Mouse (Mus musculus) heart, embryonic 14.5 days (tissue): ENCODE measurements around the gene Elmo1. TPM values are rescaled to one million over a fixed set of nuclear protein-coding genes. Genes with fewer than 3 reads are reported as not detected.

ENCODE experiments used
- ATAC-seq: fragments of 200-750 bp; cut with Nextera tagmentation; 2 replicates; pipeline ENCODE4 v1.8.0; 2017; ENCODE audit warnings: low read depth, moderate TSS enrichment; ENCODE audit not compliant: insufficient number of reproducible peaks, insufficient read depth, low FRiP score
- H3K27ac ChIP-seq, 2 experiments: fragments of 200-500 bp in 1 of 2; fragments of 300-500 bp in 1 of 2; sonication (generic) in 1 of 2; replicated peaks in 1 of 2; 2 replicates each; pipeline ENCODE4 v1.5.1; 2012 to 2014; ENCODE audit warnings: low read depth in 2 of 2, low read length in 2 of 2, control low read depth in 1 of 2, mild to moderate bottlenecking in 1 of 2, mixed read lengths in 1 of 2; ENCODE audit not compliant: control insufficient read depth in 1 of 2, insufficient read depth in 1 of 2
- H3K27me3 ChIP-seq: fragments of 300-500 bp; sonication (generic); 2 replicates; pipeline ENCODE4 v1.6.1; 2014; ENCODE audit warnings: mild to moderate bottlenecking, low read length, control low read depth; ENCODE audit not compliant: control insufficient read depth, insufficient read depth
- H3K36me3 ChIP-seq: fragments of 300-500 bp; sonication (generic); 2 replicates; pipeline ENCODE4 v1.6.1; 2014; ENCODE audit warnings: mild to moderate bottlenecking, control low read depth, low read length, mixed read lengths; ENCODE audit not compliant: control insufficient read depth, insufficient read depth
- H3K4me1 ChIP-seq, 2 experiments: fragments of 200-500 bp in 1 of 2; fragments of 300-500 bp in 1 of 2; sonication (generic) in 1 of 2; 2 replicates each; pipeline ENCODE4 v1.6.1; 2012 to 2014; ENCODE audit warnings: low read length in 2 of 2, control low read depth in 1 of 2, mixed read lengths in 1 of 2; ENCODE audit not compliant: control insufficient read depth in 2 of 2, insufficient read depth in 2 of 2
- H3K4me2 ChIP-seq: fragments of 300-500 bp; sonication (generic); 2 replicates; pipeline ENCODE4 v1.6.1; 2014; ENCODE audit warnings: mild to moderate bottlenecking, low read length
- H3K4me3 ChIP-seq, 2 experiments: fragments of 200-500 bp in 1 of 2; fragments of 300-500 bp in 1 of 2; sonication (generic) in 1 of 2; 2 replicates each; pipeline ENCODE4 v1.5.1; 2012 to 2014; ENCODE audit warnings: low read length in 2 of 2, mild to moderate bottlenecking in 2 of 2, control low read depth in 1 of 2, low read depth in 1 of 2, moderate library complexity in 1 of 2; ENCODE audit not compliant: control insufficient read depth in 1 of 2, insufficient read depth in 1 of 2
- H3K9ac ChIP-seq: fragments of 300-500 bp; sonication (generic); 2 replicates; pipeline ENCODE4 v1.6.1; 2014; ENCODE audit warnings: mild to moderate bottlenecking, low read length
- H3K9me3 ChIP-seq: fragments of 300-500 bp; sonication (generic); 2 replicates; pipeline ENCODE4 v1.6.1; 2016; ENCODE audit warnings: low read length, control low read depth; ENCODE audit not compliant: control insufficient read depth
- WGBS: fragments of 180-500 bp; shearing (Covaris S2); extraction: QIAGEN DNeasy Blood & Tissue Kit; methylation state at CpG from one replicate; pipeline ENCODE4 v1.1.7; 2014; 5-methylcytosine and 5-hydroxymethylcytosine counted together
- polyA plus RNA-seq: library from polyadenylated mRNA; unstranded; fragments of >200 nt; fragmentation: Nextera tagmentation; extraction: Ambion mirVana; gene quantifications from 2 replicates; pipeline ENCODE4 v1.2.1, GENCODE M21; 2014

The Elmo1 gene
- polyA plus RNA-seq, 1 experiment from 2014 or later = 10.4 TPM

DNA sequence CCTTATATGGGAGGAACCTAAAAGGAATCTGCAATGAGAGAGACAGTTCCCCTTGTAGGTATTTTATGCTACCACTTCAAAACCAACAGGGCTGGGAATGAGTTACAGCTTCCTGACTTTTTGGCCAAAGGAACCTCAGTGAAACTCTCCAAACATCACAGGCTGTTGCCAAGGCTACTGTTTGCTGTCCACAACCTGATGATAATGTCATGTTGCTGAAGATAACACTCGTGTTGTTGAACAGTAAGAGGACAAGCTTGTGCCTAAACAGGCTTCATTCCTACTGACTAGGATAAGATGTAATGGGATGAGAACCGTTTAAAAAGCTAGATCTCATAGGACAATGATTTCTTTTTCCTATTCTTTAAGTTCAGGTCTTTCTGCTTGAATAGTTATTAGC, 272.1 kb downstream of the Elmo1 start:
- Histone ChIP-seq H3K9me3 (peaks cover 10% of the 10 kb centered on the region; the same call in 1 of the 2 replicates), H3K36me3 (no peaks in the 10 kb centered on the region), H3K4me3 (no peak overlapping the region), H3K9ac (no peak overlapping the region), H3K27me3 (no peaks in the 10 kb centered on the region), H3K27ac (no peak overlapping the region), H3K4me1 (peaks cover 2 to 4% of the 10 kb centered on the region in 2 experiments; a peak in 3 of 4 replicates), H3K4me2 (no peak overlapping the region)
- ATAC-seq = no peak
- 5% methylated on average over 2 of the region's 2 CpGs for whole genome bisulfite sequencing

DNA sequence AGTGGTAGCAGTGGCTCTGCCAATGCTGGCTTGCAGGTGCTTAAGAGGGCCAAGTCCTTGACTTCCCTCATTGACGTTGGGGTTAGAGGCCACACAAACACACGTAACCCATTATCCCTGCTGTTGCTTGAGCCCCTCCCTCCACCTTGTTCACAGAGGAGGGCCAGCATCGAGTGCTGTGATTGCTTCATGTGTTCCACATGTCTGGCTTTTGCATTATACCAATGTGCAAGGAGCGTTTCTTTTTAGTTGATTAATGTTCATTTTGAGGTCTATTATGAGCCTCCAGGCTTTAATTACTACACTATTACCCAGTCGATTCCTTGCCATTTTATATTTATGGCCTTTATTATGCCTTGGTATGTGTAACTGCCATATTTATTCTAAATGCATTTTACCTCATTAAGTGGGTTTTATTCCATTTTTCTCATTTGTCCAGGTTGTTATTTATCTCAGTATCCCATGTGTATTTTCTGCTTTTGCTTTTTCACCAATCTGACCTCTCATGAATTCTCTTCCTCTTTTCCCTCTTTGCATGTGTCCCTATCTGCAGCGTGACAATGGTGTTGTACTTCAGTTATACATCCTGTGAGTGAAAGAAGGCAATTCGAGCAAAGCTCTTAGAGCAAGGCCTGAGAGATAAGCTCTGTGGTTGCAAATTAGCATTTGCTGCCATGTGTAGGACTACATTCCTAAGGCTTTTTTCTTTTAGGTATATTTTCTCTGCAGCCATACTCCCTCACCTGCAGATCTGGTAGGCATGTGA, 275.6 kb downstream of the Elmo1 start:
- 69% methylated on average over 7 of the region's 7 CpGs for WGBS
- peaks cover 2 to 4% of the 10 kb centered on the region in 2 experiments; a peak in 3 of 4 replicates for H3K4me1 ChIP-seq
- no peak overlapping the region for H3K4me2 ChIP-seq
- H3K9me3 ChIP-seq = 0 out of 2 replicates have a peak, but pooled peaks cover 3% of the 10 kb centered on the region
- H3K36me3 ChIP-seq = no peaks in the 10 kb centered on the region
- H3K27me3 ChIP-seq = no peaks in the 10 kb centered on the region
- no peak for ATAC-seq
- no peak overlapping the region for H3K9ac ChIP-seq
- no peak overlapping the region for H3K4me3 ChIP-seq
- no peak overlapping the region for H3K27ac ChIP-seq

DNA sequence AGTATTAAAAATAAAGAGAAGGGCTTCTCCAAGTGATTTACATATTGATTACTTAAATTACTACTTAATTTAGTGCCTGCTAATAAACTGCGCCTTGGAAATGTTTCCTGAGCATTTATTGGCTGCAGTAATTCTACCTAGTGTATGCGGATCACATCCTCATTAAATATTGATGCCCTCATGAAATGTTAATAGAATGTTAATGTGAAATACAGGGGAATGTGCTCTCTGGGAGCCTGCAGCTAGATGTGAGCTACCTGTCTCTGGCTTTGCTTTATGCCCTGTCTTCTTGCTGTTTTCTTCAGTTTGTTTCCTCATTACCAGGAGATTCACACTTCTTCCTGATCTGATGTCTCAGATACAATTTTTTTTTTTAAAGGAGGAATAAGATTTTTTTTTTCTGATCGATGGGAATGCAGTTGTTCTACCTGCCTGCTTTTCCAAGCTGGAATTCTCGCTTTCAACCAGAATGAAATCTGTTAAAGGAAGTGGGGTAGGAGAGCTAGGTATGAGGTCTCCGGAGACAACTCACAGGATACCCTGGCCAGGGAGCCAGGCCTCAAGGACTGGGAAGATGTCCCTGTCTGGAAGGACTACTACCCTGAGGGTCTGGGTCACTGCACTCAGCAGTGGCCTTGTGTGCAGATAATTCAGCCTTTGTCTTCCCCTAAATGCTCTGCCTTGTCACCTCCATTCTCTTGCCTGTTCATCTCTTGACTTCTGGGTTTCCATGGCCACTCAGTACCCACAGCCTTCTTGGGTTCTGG, 279.8 kb downstream of the Elmo1 start:
- H3K4me3 ChIP-seq = no peak overlapping the region
- H3K9ac ChIP-seq = no peak overlapping the region
- no peaks in the 10 kb centered on the region for H3K27me3 ChIP-seq
- WGBS = 89% methylated on average over 5 of the region's 5 CpGs
- peaks cover 0 to 3% of the 10 kb centered on the region in 2 experiments; a peak in 1 of 4 replicates for H3K4me1 ChIP-seq
- no peak overlapping the region for H3K4me2 ChIP-seq
- no peaks in the 10 kb centered on the region for H3K36me3 ChIP-seq
- ATAC-seq = no peak
- H3K27ac ChIP-seq = no peak overlapping the region
- H3K9me3 ChIP-seq = 0 out of 2 replicates have a peak, but pooled peaks cover 3% of the 10 kb centered on the region

DNA sequence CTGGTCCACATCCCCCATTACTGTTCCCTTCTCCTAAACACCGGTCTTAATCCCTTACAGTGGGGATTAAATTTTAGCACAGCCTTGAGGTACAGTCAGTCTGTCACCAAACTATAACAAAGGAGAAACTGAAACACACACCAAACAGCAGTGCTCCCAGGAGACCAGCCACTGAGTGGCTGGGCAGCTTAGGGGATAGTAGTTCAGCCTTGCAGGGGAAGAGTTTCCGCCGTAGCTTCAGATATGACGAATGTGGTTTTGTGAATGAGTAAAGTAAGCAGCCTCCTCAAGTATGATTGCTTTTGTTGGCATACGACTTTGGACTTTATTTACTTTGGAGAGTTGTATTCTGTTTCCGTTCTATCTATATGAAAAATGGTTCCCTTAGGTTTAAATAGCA, 281.1 kb downstream of the Elmo1 start:
- 0 out of 2 replicates have a peak, but pooled peaks cover 3% of the 10 kb centered on the region for H3K9me3 ChIP-seq
- H3K36me3 ChIP-seq = no peaks in the 10 kb centered on the region
- H3K9ac ChIP-seq = no peak overlapping the region
- H3K4me3 ChIP-seq = no peak overlapping the region
- peaks cover 0 to 3% of the 10 kb centered on the region in 2 experiments; a peak in 1 of 4 replicates for H3K4me1 ChIP-seq
- H3K27me3 ChIP-seq = no peaks in the 10 kb centered on the region
- H3K27ac ChIP-seq = no peak overlapping the region
- WGBS = 65% methylated on average over 6 of the region's 6 CpGs
- H3K4me2 ChIP-seq = no peak overlapping the region
- ATAC-seq = no peak

GRCm38 (mm10) chr13:20372335-20372734, 281.9 kb downstream of the Elmo1 start:
- Histone ChIP-seq H3K4me1 (peaks cover 0 to 3% of the 10 kb centered on the region in 2 experiments; a peak in 1 of 4 replicates), H3K27ac (no peak overlapping the region), H3K4me3 (no peak overlapping the region), H3K9ac (no peak overlapping the region), H3K4me2 (no peak overlapping the region), H3K27me3 (no peaks in the 10 kb centered on the region), H3K36me3 (no peaks in the 10 kb centered on the region), H3K9me3 (0 out of 2 replicates have a peak, but pooled peaks cover 3% of the 10 kb centered on the region)
- ATAC-seq = no peak
- 52% methylated on average over 4 of the region's 4 CpGs for WGBS

DNA sequence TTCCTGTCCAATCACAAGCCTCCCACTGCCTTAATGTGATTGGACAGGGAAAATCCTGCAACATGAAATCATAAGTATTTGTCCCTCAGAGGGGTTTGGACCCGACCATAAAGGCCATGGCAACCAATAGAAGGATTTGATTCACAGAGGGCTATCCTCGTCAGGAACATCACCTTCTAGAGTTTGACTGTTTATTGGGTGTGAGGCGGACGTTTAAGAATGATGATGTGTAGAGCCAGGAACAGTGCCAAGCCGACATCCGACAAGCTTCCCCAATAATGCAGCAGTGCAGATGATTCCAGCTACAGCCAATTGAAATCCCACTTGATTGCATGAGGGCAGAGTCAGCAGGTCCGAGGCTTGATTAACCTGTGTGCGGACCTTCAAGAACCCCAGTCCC, 288.5 kb downstream of the Elmo1 start:
- H3K36me3 ChIP-seq = no peaks in the 10 kb centered on the region
- no peak overlapping the region for H3K27ac ChIP-seq
- no peak for ATAC-seq
- H3K4me1 ChIP-seq = no peaks in the 10 kb centered on the region
- H3K4me3 ChIP-seq = no peak overlapping the region
- no peaks in the 10 kb centered on the region for H3K27me3 ChIP-seq
- H3K4me2 ChIP-seq = no peak overlapping the region
- H3K9me3 ChIP-seq = no peaks in the 10 kb centered on the region
- WGBS = 83% methylated on average over 8 of the region's 8 CpGs
- no peak overlapping the region for H3K9ac ChIP-seq

DNA sequence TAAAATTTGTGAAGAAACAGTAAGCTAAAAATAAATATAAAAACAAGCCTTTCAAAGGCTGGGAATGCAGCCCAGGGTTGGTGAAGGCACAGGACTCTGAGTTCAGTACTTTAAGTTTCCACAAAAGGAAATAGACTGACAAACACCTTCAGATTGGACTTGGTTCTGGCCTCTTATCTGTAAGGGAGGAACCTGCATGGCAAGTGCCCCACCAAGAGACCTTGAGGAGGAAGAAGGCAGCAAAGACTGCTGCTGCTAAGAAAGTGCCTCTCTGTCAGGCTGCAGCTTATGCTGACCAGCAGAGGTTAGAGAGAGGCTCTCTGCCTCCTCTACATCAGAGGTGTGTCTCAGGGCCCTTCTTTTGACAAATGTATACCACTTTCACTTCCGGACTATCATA, 293.5 kb downstream of the Elmo1 start:
- Histone ChIP-seq H3K4me1 (no peaks in the 10 kb centered on the region), H3K4me2 (no peak overlapping the region), H3K27me3 (no peaks in the 10 kb centered on the region), H3K9me3 (no peaks in the 10 kb centered on the region), H3K9ac (no peak overlapping the region), H3K27ac (no peak overlapping the region), H3K4me3 (no peak overlapping the region), H3K36me3 (no peaks in the 10 kb centered on the region)
- WGBS = 83% methylated on average over 1 of the region's 1 CpGs
- no peak for ATAC-seq
